Mouse (Mus musculus) G1E (cell line): Measurements from ENCODE around the gene Jarid2. TPM values are rescaled to one million over a fixed set of nuclear protein-coding genes. Genes with fewer than 3 reads are reported as not detected.

ENCODE experiments used
- ATAC-seq: 2 replicates; pipeline ENCODE4 v1.8.0; 2016; ENCODE audit warnings: mild to moderate bottlenecking; ENCODE audit not compliant: insufficient number of reproducible peaks, poor library complexity, low FRiP score, severe bottlenecking; ENCODE audit errors: extremely low read depth
- DNase-seq: peaks from one replicate; pipeline ENCODE4 v3.0.0; 2012; ENCODE audit warnings: low spot score
- H3K27me3 ChIP-seq: 2 replicates; pipeline ENCODE4 v1.6.1; 2012; ENCODE audit warnings: mild to moderate bottlenecking, low read length, inconsistent platforms; ENCODE audit not compliant: insufficient read depth
- H3K36me3 ChIP-seq: replicated peaks from 2 replicates; pipeline ENCODE3; 2012; ENCODE audit warnings: mild to moderate bottlenecking, inconsistent platforms
- H3K4me1 ChIP-seq: 2 replicates; pipeline ENCODE4 v1.6.1; 2012; ENCODE audit warnings: low read depth, low read length, inconsistent platforms, mixed read lengths; ENCODE audit not compliant: insufficient read depth
- H3K4me3 ChIP-seq: 2 replicates; pipeline ENCODE4 v1.5.1; 2012; ENCODE audit warnings: low read depth, mild to moderate bottlenecking, inconsistent platforms, low read length, moderate library complexity, mixed read lengths
- H3K9me3 ChIP-seq: replicated peaks from 2 replicates; pipeline ENCODE4 v1.6.1; 2012; ENCODE audit warnings: inconsistent platforms
- CTCF ChIP-seq: IDR thresholded peaks from 2 replicates; pipeline ENCODE4 v1.5.1; 2012; ENCODE audit warnings: low read depth, low read length, inconsistent platforms, mixed read lengths
- GATA1 ChIP-seq: IDR thresholded peaks from 2 replicates; pipeline ENCODE4 v1.6.1; 2012; ENCODE audit warnings: borderline replicate concordance, low read length, inconsistent platforms, mixed read lengths
- GATA2 ChIP-seq: IDR thresholded peaks from 2 replicates; pipeline ENCODE4 v1.6.1; 2012; ENCODE audit warnings: low read depth, low read length, inconsistent platforms, borderline replicate concordance
- POLR2AphosphoS5 ChIP-seq: IDR thresholded peaks from 2 replicates; pipeline ENCODE4 v1.6.1; 2012; ENCODE audit warnings: low read depth, low read length, inconsistent platforms; ENCODE audit not compliant: insufficient replicate concordance
- TAL1 ChIP-seq: conservative IDR thresholded peaks from 2 replicates; pipeline ENCODE4 v1.6.1; 2012; ENCODE audit warnings: low read depth, low read length, inconsistent platforms, mixed read lengths
- polyA plus RNA-seq: library from polyadenylated mRNA; stranded (reverse); fragments of >175 nt; gene quantifications from 2 replicates; pipeline ENCODE4 v1.2.3, GENCODE M21; 2012
- total RNA-seq, 2 experiments: library from RNA; stranded (forward) in 1 of 2; stranded (reverse) in 1 of 2; fragments of 200-1000 nt in 1 of 2; fragments of >200 nt in 1 of 2; fragmentation: Nextera tagmentation in 1 of 2; gene quantifications; 2 replicates each; pipeline ENCODE4 v1.2.3; 2014 to 2017

The Jarid2 gene
- total and polyA plus RNA-seq, 3 experiments: 29.9 to 93.6 (median 42.3) TPM

DNA sequence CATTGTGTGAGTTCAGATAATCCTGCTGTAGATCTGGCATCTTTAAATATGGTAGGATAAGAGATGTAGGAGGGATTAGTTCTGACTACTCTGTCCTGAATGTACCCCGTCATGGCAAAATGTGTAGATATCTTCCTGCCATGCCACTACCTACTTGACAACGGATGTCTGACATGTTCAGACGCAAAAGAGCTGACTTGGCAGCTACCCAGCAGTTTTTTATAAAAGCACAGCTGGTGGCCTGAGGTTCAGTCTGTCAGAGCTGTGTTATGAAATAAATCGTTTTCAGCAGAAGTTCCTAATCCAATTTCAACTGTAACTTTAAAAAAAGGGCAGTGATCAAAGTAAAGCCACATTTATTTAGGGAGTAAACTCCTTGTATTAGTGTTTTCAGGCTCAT lies 90.1 kb downstream of the Jarid2 start:
- H3K36me3 ChIP-seq: peaks cover 13% of the 10 kb centered on the region

GRCm38 (mm10) chr13:44822578-44822977 lies 93.3 kb downstream of the Jarid2 start:
- no peak for DNase-seq
- H3K4me1 ChIP-seq: peaks cover 6% of the 10 kb centered on the region; the same call in 1 of the 2 replicates
- H3K27me3 ChIP-seq: no peaks in the 10 kb centered on the region
- no peak overlapping the region for H3K4me3 ChIP-seq
- H3K36me3 ChIP-seq: peaks cover 30% of the 10 kb centered on the region
- H3K9me3 ChIP-seq: no peaks in the 10 kb centered on the region
- ATAC-seq: no peak
- TF ChIP-seq GATA2 (no peak), POLR2AphosphoS5 (no peak), GATA1 (no peak), CTCF (no peak), TAL1 (no peak)

More for the DNA sequence above, 90.1 kb downstream of the Jarid2 start:
- Histone ChIP-seq H3K27me3 (no peaks in the 10 kb centered on the region), H3K4me1 (peaks cover 9% of the 10 kb centered on the region; the same call in 1 of the 2 replicates), H3K9me3 (no peaks in the 10 kb centered on the region), H3K4me3 (no peak overlapping the region)
- TF ChIP-seq GATA1 (no peak), TAL1 (no peak), POLR2AphosphoS5 (no peak), GATA2 (no peak), CTCF (no peak)
- DNase-seq (no peak), ATAC-seq (no peak)

- peaks cover 52% of the 10 kb centered on the region for H3K36me3 ChIP-seq
Observed at GRCm38 (mm10) chr13:44828903-44829302, 99.6 kb downstream of the Jarid2 start.

DNA sequence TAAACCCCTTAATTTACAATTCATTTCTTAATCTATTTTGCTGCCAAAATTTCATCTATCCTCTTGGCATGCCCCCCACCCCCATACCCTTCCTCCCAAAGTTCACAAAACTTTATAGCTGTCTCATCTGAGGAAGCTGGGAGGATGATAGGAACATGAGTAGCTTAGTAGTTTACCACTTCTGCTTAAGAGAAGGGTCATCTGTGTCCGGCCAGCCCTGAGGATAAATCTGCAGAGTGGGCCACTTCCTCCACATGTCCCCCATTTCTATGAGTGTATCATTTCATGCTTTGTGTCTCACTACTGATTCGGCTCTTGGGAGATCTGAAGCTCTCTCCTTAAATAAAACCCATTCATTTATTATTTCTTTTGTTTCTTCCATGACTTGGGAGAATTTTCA lies 102.8 kb downstream of the Jarid2 start:
- no peak overlapping the region for H3K4me3 ChIP-seq
- no peak for DNase-seq
- no peak for ATAC-seq
- no peaks in the 10 kb centered on the region for H3K9me3 ChIP-seq
- no peaks in the 10 kb centered on the region for H3K27me3 ChIP-seq
- no peak for TF ChIP-seq CTCF
- no peak for TF ChIP-seq TAL1
- TF ChIP-seq GATA2: no peak
- no peak for TF ChIP-seq GATA1
- TF ChIP-seq POLR2AphosphoS5: no peak
- H3K4me1 ChIP-seq: 0 out of 2 replicates have a peak, but pooled peaks cover 4% of the 10 kb centered on the region
- peaks cover 46% of the 10 kb centered on the region for H3K36me3 ChIP-seq

More at GRCm38 (mm10) chr13:44828903-44829302, 99.6 kb downstream of the Jarid2 start:
- H3K4me3 ChIP-seq: no peak overlapping the region
- TF ChIP-seq GATA2 (no peak), TAL1 (no peak), POLR2AphosphoS5 (no peak), CTCF (no peak), GATA1 (no peak)
- H3K9me3 ChIP-seq: no peaks in the 10 kb centered on the region
- DNase-seq (no peak), ATAC-seq (no peak)
- 0 out of 2 replicates have a peak, but pooled peaks cover 4% of the 10 kb centered on the region for H3K4me1 ChIP-seq
- H3K27me3 ChIP-seq: no peaks in the 10 kb centered on the region

- TF ChIP-seq GATA2: no peak
- no peak for TF ChIP-seq CTCF
- TF ChIP-seq TAL1: no peak
- TF ChIP-seq POLR2AphosphoS5: no peak
- no peak for TF ChIP-seq GATA1
- ATAC-seq (no peak), DNase-seq (no peak)
- no peak overlapping the region for H3K4me3 ChIP-seq
- peaks cover 48% of the 10 kb centered on the region for H3K36me3 ChIP-seq
- no peaks in the 10 kb centered on the region for H3K27me3 ChIP-seq
- H3K4me1 ChIP-seq: 0 out of 2 replicates have a peak, but pooled peaks cover 4% of the 10 kb centered on the region
- no peaks in the 10 kb centered on the region for H3K9me3 ChIP-seq
Observed at GRCm38 (mm10) chr13:44832866-44833265, 103.6 kb downstream of the Jarid2 start.

GRCm38 (mm10) chr13:44833353-44833752 lies 104.1 kb downstream of the Jarid2 start:
- Histone ChIP-seq H3K36me3 (peaks cover 47% of the 10 kb centered on the region), H3K27me3 (no peaks in the 10 kb centered on the region), H3K9me3 (no peaks in the 10 kb centered on the region), H3K4me1 (0 out of 2 replicates have a peak, but pooled peaks cover 4% of the 10 kb centered on the region), H3K4me3 (no peak overlapping the region)
- ATAC-seq (no peak), DNase-seq (no peak)
- no peak for TF ChIP-seq POLR2AphosphoS5

GRCm38 (mm10) chr13:44837445-44837844 lies 108.2 kb downstream of the Jarid2 start:
- no peak overlapping the region for H3K4me3 ChIP-seq
- H3K4me1 ChIP-seq: peaks cover 3% of the 10 kb centered on the region; the same call in 1 of the 2 replicates
- H3K36me3 ChIP-seq: peaks cover 39% of the 10 kb centered on the region
- TF ChIP-seq TAL1 (no peak), CTCF (no peak), GATA1 (no peak), POLR2AphosphoS5 (no peak)
- no peaks in the 10 kb centered on the region for H3K9me3 ChIP-seq
- ATAC-seq (no peak), DNase-seq (no peak)
- no peaks in the 10 kb centered on the region for H3K27me3 ChIP-seq
